Mouse (Mus musculus) forebrain, embryonic 15.5 days (tissue): ENCODE measurements around the gene Rnf152. TPM values are rescaled to one million over a fixed set of nuclear protein-coding genes. Genes with fewer than 3 reads are reported as not detected.

Experiments used
- ATAC-seq: fragments of 200-750 bp; cut with Nextera tagmentation; replicated peaks from 2 replicates; pipeline ENCODE4 v1.8.0; 2017; ENCODE audit warnings: mild to moderate bottlenecking, moderate TSS enrichment, moderate library complexity
- H3K27ac ChIP-seq: fragments of 300-500 bp; sonication (generic); replicated peaks from 2 replicates; pipeline ENCODE4 v1.5.1; 2015; ENCODE audit warnings: mild to moderate bottlenecking, inconsistent platforms
- H3K27me3 ChIP-seq: fragments of 300-500 bp; sonication (generic); 2 replicates; pipeline ENCODE4 v1.6.1; 2015; ENCODE audit warnings: inconsistent platforms
- H3K36me3 ChIP-seq: fragments of 300-500 bp; sonication (generic); 2 replicates; pipeline ENCODE4 v1.6.1; 2015; ENCODE audit warnings: mild to moderate bottlenecking, inconsistent platforms
- H3K4me1 ChIP-seq: fragments of 300-500 bp; sonication (generic); 2 replicates; pipeline ENCODE4 v1.6.1; 2015; ENCODE audit warnings: inconsistent platforms
- H3K4me2 ChIP-seq: fragments of 300-500 bp; sonication (generic); replicated peaks from 2 replicates; pipeline ENCODE4 v1.6.1; 2015; ENCODE audit warnings: mild to moderate bottlenecking, inconsistent platforms
- H3K4me3 ChIP-seq: fragments of 300-500 bp; sonication (generic); 2 replicates; pipeline ENCODE4 v1.5.1; 2015; ENCODE audit warnings: mild to moderate bottlenecking, inconsistent platforms
- H3K9ac ChIP-seq: fragments of 300-500 bp; sonication (generic); replicated peaks from 2 replicates; pipeline ENCODE4 v1.6.1; 2015; ENCODE audit warnings: mild to moderate bottlenecking, inconsistent platforms
- H3K9me3 ChIP-seq: fragments of 300-500 bp; sonication (generic); 2 replicates; pipeline ENCODE4 v1.6.1; 2016; ENCODE audit warnings: inconsistent platforms
- whole genome bisulfite sequencing: fragments of 180-500 bp; shearing (Covaris S2); methylation state at CpG from one replicate; pipeline ENCODE4 v1.1.7; 2015; ENCODE audit warnings: mixed read lengths; 5-methylcytosine and 5-hydroxymethylcytosine counted together
- polyA plus RNA-seq: library from polyadenylated mRNA; unstranded; fragments of >200 nt; fragmentation: Nextera tagmentation; extraction: Ambion mirVana; gene quantifications from 2 replicates; pipeline ENCODE4 v1.2.1, GENCODE M21; 2015

Rnf152 gene
- polyA plus RNA-seq, 1 experiment from 2014 or later: 6.7 TPM

GRCm38 (mm10) chr1:105291859-105292258 is 64.7 kb downstream of the Rnf152 start:
- H3K4me1 ChIP-seq: no peaks in the 10 kb centered on the region
- no peak overlapping the region for H3K9ac ChIP-seq
- no peaks in the 10 kb centered on the region for H3K27me3 ChIP-seq
- no peaks in the 10 kb centered on the region; the same call in 1 of the 2 replicates for H3K9me3 ChIP-seq
- no peak overlapping the region for H3K4me2 ChIP-seq
- H3K4me3 ChIP-seq: no peak overlapping the region
- no peak for ATAC-seq
- WGBS: 87% methylated on average over 2 of the region's 2 CpGs
- H3K36me3 ChIP-seq: no peaks in the 10 kb centered on the region
- H3K27ac ChIP-seq: no peak overlapping the region

GRCm38 (mm10) chr1:105287536-105287935 is 69.0 kb downstream of the Rnf152 start:
- WGBS: 83% methylated on average over 4 of the region's 4 CpGs
- Histone ChIP-seq H3K36me3 (no peaks in the 10 kb centered on the region), H3K4me1 (no peaks in the 10 kb centered on the region), H3K9me3 (no peaks in the 10 kb centered on the region), H3K27ac (no peak overlapping the region), H3K9ac (no peak overlapping the region), H3K4me2 (no peak overlapping the region), H3K27me3 (no peaks in the 10 kb centered on the region), H3K4me3 (no peak overlapping the region)
- no peak for ATAC-seq

- no peak overlapping the region for H3K4me3 ChIP-seq
- no peak overlapping the region for H3K4me2 ChIP-seq
- no peaks in the 10 kb centered on the region for H3K9me3 ChIP-seq
- no peak overlapping the region for H3K9ac ChIP-seq
- H3K36me3 ChIP-seq: no peaks in the 10 kb centered on the region
- no peaks in the 10 kb centered on the region for H3K27me3 ChIP-seq
- H3K27ac ChIP-seq: no peak overlapping the region
- 87% methylated on average over 5 of the region's 5 CpGs for WGBS
- no peak for ATAC-seq
- no peaks in the 10 kb centered on the region for H3K4me1 ChIP-seq
Observed at GRCm38 (mm10) chr1:105286906-105287305, 69.6 kb downstream of the Rnf152 start.

- no peak for ATAC-seq
- 92% methylated on average over 4 of the region's 4 CpGs for WGBS
- H3K27ac ChIP-seq: no peak overlapping the region
- H3K4me1 ChIP-seq: no peaks in the 10 kb centered on the region
- no peaks in the 10 kb centered on the region for H3K36me3 ChIP-seq
- no peak overlapping the region for H3K4me3 ChIP-seq
- H3K9ac ChIP-seq: no peak overlapping the region
- no peaks in the 10 kb centered on the region for H3K27me3 ChIP-seq
- H3K9me3 ChIP-seq: no peaks in the 10 kb centered on the region
- no peak overlapping the region for H3K4me2 ChIP-seq
Observed at GRCm38 (mm10) chr1:105285001-105285400, 71.5 kb downstream of the Rnf152 start.

- H3K27me3 ChIP-seq: no peaks in the 10 kb centered on the region
- no peaks in the 10 kb centered on the region for H3K36me3 ChIP-seq
- H3K4me2 ChIP-seq: no peak overlapping the region
- H3K9ac ChIP-seq: no peak overlapping the region
- no peaks in the 10 kb centered on the region for H3K4me1 ChIP-seq
- no peak overlapping the region for H3K4me3 ChIP-seq
- H3K27ac ChIP-seq: no peak overlapping the region
- no peaks in the 10 kb centered on the region for H3K9me3 ChIP-seq
- 77% methylated on average over 8 of the region's 8 CpGs for WGBS
- no peak for ATAC-seq
Observed at GRCm38 (mm10) chr1:105284116-105284515, 72.4 kb downstream of the Rnf152 start.

GRCm38 (mm10) chr1:105281277-105281676 is 75.2 kb downstream of the Rnf152 start:
- no peak overlapping the region for H3K4me2 ChIP-seq
- WGBS: 60% methylated on average over 3 of the region's 3 CpGs

GRCm38 (mm10) chr1:105280160-105280559 is 76.3 kb downstream of the Rnf152 start:
- H3K9me3 ChIP-seq: no peaks in the 10 kb centered on the region
- H3K4me1 ChIP-seq: no peaks in the 10 kb centered on the region
- H3K36me3 ChIP-seq: no peaks in the 10 kb centered on the region
- no peak overlapping the region for H3K4me3 ChIP-seq
- H3K27me3 ChIP-seq: no peaks in the 10 kb centered on the region
- no peak for ATAC-seq
- H3K4me2 ChIP-seq: no peak overlapping the region
- 87% methylated on average over 2 of the region's 2 CpGs for WGBS
- H3K9ac ChIP-seq: no peak overlapping the region
- H3K27ac ChIP-seq: no peak overlapping the region

More at GRCm38 (mm10) chr1:105281277-105281676, 75.2 kb downstream of the Rnf152 start:
- no peaks in the 10 kb centered on the region for H3K4me1 ChIP-seq
- H3K27ac ChIP-seq: no peak overlapping the region
- no peaks in the 10 kb centered on the region for H3K27me3 ChIP-seq
- no peaks in the 10 kb centered on the region for H3K9me3 ChIP-seq
- H3K9ac ChIP-seq: no peak overlapping the region
- no peak for ATAC-seq
- no peaks in the 10 kb centered on the region for H3K36me3 ChIP-seq
- no peak overlapping the region for H3K4me3 ChIP-seq

- Histone ChIP-seq H3K4me2 (no peak overlapping the region), H3K27ac (no peak overlapping the region), H3K27me3 (no peaks in the 10 kb centered on the region), H3K9ac (no peak overlapping the region), H3K36me3 (no peaks in the 10 kb centered on the region), H3K4me3 (no peak overlapping the region), H3K9me3 (no peaks in the 10 kb centered on the region), H3K4me1 (no peaks in the 10 kb centered on the region)
- ATAC-seq: no peak
- WGBS: 88% methylated on average over 3 of the region's 3 CpGs
Observed at GRCm38 (mm10) chr1:105274500-105275194, 81.9 kb downstream of the Rnf152 start.

- H3K9ac ChIP-seq: no peak overlapping the region
- WGBS: 94% methylated on average over 10 of the region's 10 CpGs
- no peaks in the 10 kb centered on the region for H3K27me3 ChIP-seq
- H3K4me1 ChIP-seq: no peaks in the 10 kb centered on the region
- no peak for ATAC-seq
- no peak overlapping the region for H3K4me3 ChIP-seq
- no peak overlapping the region for H3K27ac ChIP-seq
- no peaks in the 10 kb centered on the region for H3K9me3 ChIP-seq
- no peaks in the 10 kb centered on the region for H3K36me3 ChIP-seq
- H3K4me2 ChIP-seq: no peak overlapping the region
Observed at GRCm38 (mm10) chr1:105271104-105271503, 85.4 kb downstream of the Rnf152 start.

- H3K9me3 ChIP-seq: no peaks in the 10 kb centered on the region
- H3K9ac ChIP-seq: no peak overlapping the region
- no peak overlapping the region for H3K4me2 ChIP-seq
- H3K27ac ChIP-seq: no peak overlapping the region
- no peak overlapping the region for H3K4me3 ChIP-seq
- H3K4me1 ChIP-seq: no peaks in the 10 kb centered on the region
- H3K27me3 ChIP-seq: no peaks in the 10 kb centered on the region
- no peak for ATAC-seq
- no peaks in the 10 kb centered on the region for H3K36me3 ChIP-seq
- WGBS: 72% methylated on average over 3 of the region's 3 CpGs
Observed at GRCm38 (mm10) chr1:105263283-105264033, 93.1 kb downstream of the Rnf152 start.

GRCm38 (mm10) chr1:105260200-105260599 is 96.3 kb downstream of the Rnf152 start:
- no peak overlapping the region for H3K4me3 ChIP-seq
- no peak for ATAC-seq
- no peaks in the 10 kb centered on the region for H3K36me3 ChIP-seq
- H3K27me3 ChIP-seq: no peaks in the 10 kb centered on the region
- H3K4me1 ChIP-seq: no peaks in the 10 kb centered on the region
- H3K9ac ChIP-seq: no peak overlapping the region
- WGBS: 84% methylated on average over 5 of the region's 5 CpGs
- no peak overlapping the region for H3K4me2 ChIP-seq
- no peak overlapping the region for H3K27ac ChIP-seq
- no peaks in the 10 kb centered on the region for H3K9me3 ChIP-seq

GRCm38 (mm10) chr1:105257199-105257598 is 99.3 kb downstream of the Rnf152 start:
- Histone ChIP-seq H3K27ac (no peak overlapping the region), H3K9me3 (no peaks in the 10 kb centered on the region), H3K36me3 (no peaks in the 10 kb centered on the region), H3K4me2 (no peak overlapping the region), H3K9ac (no peak overlapping the region), H3K27me3 (no peaks in the 10 kb centered on the region), H3K4me1 (no peaks in the 10 kb centered on the region), H3K4me3 (no peak overlapping the region)
- no peak for ATAC-seq
- WGBS: 86% methylated on average over 3 of the region's 3 CpGs
